Mouse (Mus musculus): ENCODE measurements at regions not wholly inside any gene's neighbourhood (a gene's known extent, or its start where the extent isn't known, plus 50 kb on each side); places are given as distances from the start of the nearest gene placed in this dataset.

- in situ Hi-C loops (cut with MboI; ENCODE audit: low sequenced_read_pairs), result no loop called here
These were observed 334.5 kb upstream of the Trib2 start for GRCm38 (mm10) chr12:16151170-16151702.

DNA sequence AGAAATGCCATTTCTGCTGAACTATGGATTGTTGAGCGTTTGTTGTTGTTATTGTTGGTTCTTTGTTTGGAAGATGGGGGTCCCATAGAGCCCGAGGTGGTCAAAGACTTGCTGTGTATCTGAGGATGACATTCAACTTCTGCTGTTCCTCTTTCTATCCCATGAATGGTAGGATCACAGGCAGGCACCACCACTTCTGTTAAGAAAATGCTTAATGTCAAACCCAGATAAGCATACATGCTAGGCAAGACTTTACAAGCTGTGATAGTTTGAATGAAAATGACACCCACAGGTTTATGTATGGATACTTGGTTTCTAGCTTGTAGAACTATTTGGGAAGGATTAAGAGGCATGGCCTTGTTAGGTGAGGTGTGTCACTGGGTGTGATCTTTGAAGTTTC is 330.2 kb upstream of the Trib2 start:
- in situ Hi-C loops (cut with MboI; ENCODE audit: low sequenced_read_pairs), result no loop called here

GRCm38 (mm10) chr12:16145621-16146020 is 328.9 kb upstream of the Trib2 start:
- in situ Hi-C loops (cut with MboI; ENCODE audit: low sequenced_read_pairs), result no loop called here

DNA sequence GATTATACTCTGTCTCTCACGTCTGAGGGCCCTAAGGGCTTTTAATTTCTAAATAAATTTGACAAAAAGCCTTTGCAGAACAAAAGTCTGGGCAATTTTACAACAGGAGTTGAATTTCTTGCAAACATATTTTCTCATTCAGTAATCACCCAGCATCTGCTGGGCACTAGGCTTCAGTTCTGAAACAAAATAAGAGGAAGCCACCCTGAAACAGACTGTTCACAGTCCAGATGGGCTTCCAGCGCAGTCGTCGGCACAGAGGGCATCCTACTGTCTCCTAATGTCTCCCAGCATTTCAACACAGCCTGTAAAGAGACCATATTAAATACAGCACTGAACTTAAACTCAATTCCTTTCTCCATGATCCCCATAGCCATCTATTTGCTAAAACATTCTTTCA is 324.5 kb upstream of the Trib2 start:
- in situ Hi-C loops (cut with MboI; ENCODE audit: low sequenced_read_pairs), result no loop called here

DNA sequence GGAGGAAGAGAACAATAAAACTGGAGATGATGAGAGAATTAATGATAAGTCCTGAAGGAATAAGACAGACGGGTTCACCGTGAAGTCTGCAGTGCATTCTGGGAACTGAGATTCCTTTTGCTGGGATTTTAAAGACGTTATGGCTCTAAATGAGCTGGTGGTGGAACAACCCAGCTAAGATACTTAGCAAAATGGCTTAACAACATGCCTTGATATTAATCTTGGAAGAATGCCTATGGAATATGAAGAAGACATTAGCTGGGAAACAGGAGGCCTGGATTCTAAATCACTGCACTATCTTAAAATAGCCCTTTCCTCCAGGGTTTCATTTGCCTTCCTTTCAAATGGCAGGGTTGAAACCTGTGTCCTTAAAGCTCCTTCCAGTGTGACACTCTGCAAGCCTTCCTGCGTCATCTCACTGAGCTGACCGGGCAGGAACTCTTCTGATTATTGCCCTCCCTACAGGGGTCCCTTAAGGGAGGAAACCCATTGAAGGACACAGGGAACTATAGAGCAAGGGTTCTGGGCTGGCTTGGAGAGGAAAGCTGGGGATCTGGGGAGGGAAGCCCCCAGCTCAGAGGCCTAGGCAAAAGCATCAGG is 323.9 kb upstream of the Trib2 start:
- in situ Hi-C loops (cut with MboI; ENCODE audit: low sequenced_read_pairs), result no loop called here

GRCm38 (mm10) chr12:16139152-16139551 is 322.4 kb upstream of the Trib2 start:
- in situ Hi-C loops (cut with MboI; ENCODE audit: low sequenced_read_pairs), result no loop called here

GRCm38 (mm10) chr12:16137801-16138200 is 321.1 kb upstream of the Trib2 start:
- in situ Hi-C loops (cut with MboI; ENCODE audit: low sequenced_read_pairs), result no loop called here

DNA sequence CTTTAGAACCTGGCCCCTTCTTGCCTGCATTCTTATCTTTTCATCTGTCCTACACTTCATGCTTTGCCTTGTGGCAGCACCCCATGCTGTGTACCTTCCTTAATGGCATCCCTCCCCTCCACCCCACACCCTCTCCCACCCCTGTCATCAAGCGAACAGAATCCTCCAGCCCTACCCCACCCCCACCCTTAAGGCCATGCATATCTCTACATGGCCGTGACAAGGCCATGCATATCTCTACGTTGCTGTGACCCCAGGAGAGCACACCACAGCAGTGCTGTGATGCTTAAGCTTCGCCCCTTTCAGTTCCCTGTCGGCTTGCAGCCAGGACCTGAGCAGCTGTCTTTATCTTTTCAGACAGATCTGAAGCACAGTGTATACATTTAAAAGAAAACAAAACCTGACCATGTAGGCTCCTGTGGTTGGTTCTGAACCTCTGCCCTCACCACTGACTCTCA is 319.5 kb upstream of the Trib2 start:
- in situ Hi-C loops (cut with MboI; ENCODE audit: low sequenced_read_pairs), result no loop called here

- in situ Hi-C loops (cut with MboI; ENCODE audit: low sequenced_read_pairs), result no loop called here
These were observed 319.0 kb upstream of the Trib2 start for GRCm38 (mm10) chr12:16135602-16136213.

DNA sequence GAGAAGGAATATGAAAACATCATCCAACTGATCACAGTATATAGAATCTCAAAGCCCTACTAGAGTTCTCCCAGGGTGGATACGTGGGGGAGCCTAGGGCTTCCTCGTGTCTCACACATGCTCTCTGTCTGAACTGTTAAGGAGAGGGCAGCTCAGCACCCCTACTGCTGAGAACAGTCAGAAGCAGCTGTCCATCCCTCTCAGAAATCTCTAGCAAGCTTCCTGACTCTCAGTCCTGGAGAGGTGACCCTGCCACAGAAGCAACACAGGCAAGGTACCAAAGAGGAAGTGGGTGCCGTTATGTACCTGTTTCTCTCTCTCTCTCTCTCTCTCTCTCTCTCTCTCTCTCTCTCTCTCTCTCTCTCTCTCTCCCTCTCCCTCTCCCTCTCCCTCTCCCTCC is 317.7 kb upstream of the Trib2 start:
- in situ Hi-C loops (cut with MboI; ENCODE audit: low sequenced_read_pairs), result no loop called here

- in situ Hi-C loops (cut with MboI; ENCODE audit: low sequenced_read_pairs), result no loop called here
These were observed 316.5 kb upstream of the Trib2 start for GRCm38 (mm10) chr12:16133253-16133652.

DNA sequence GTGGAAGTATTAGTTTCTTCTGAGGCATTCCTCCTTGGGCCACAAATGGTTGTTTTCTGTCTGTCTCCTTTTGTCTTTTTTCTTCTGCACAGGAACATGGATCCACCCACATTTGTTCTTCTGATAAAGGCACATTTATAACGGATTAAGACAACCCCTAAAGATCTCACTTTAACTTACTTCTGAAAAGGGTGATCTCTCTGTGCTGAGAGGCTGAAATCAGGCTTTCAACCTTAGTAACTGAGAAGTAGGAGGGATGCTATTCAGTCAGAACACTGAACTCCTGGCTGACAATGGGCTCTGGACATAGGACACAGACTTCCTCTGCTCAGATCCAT is 315.0 kb upstream of the Trib2 start:
- in situ Hi-C loops (cut with MboI; ENCODE audit: low sequenced_read_pairs), result no loop called here

- in situ Hi-C loops (cut with MboI; ENCODE audit: low sequenced_read_pairs), result no loop called here
These were observed 314.5 kb upstream of the Trib2 start for GRCm38 (mm10) chr12:16131028-16131739.

- in situ Hi-C loops (cut with MboI; ENCODE audit: low sequenced_read_pairs), result no loop called here
These were observed 313.9 kb upstream of the Trib2 start for GRCm38 (mm10) chr12:16130605-16131004.

DNA sequence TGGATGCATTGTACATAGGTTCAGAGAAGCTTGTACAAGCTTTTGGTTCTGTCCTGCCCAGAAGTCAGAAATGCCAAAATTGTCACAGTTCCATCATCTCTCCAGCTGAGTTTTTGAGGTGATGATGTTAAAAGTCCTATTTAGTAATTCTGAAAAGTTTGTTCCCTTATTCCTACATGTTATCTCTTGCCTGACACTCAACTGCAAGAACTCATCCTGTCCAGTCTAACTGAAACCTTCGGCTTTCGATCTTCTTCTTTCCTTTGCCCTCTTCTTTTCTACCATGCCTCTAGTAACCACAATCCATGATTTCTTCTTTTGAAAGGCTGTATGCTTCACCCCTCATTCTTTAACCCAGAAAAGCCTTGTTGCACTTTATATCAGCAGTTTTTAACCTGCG is 313.2 kb upstream of the Trib2 start:
- in situ Hi-C loops (cut with MboI; ENCODE audit: low sequenced_read_pairs), result no loop called here

DNA sequence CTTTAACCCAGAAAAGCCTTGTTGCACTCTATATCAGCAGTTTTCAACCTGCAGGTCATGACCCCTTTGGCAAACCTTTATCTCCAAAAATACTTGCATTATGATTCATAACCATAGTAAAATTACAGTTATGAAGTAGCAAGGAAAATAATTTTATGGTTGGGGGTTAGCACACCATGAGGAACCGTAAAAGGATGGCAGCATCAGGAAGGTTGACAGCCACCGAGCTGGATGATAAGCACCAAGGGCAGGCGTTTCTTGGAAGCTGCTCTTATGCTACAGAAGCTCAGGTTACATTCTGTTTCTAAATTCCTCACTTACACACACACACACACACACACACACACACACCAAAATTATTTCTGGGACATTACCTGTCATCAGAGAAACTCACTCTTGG is 312.5 kb upstream of the Trib2 start:
- in situ Hi-C loops (cut with MboI; ENCODE audit: low sequenced_read_pairs), result no loop called here

DNA sequence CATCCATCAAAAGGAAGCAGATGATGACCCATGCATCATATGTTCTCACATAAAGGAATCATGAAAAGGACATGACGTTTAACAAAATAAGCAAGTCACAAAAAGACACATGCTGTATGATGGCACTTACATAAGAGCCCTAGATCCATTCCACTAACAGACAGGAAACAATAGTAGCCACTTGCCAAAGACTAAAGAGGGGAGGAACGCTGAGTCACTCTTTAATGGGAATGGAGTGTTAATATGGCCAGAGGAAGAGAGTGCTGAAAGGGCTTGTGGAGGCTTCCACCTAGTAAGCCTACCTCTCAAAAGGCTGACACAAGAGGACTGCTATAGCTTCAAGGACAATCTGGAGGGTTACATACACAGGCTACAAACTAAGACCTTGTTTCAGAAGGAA is 308.2 kb upstream of the Trib2 start:
- in situ Hi-C loops (cut with MboI; ENCODE audit: low sequenced_read_pairs), result no loop called here

GRCm38 (mm10) chr12:16122353-16123127 is 305.8 kb upstream of the Trib2 start:
- in situ Hi-C loops (cut with MboI; ENCODE audit: low sequenced_read_pairs), result no loop called here

DNA sequence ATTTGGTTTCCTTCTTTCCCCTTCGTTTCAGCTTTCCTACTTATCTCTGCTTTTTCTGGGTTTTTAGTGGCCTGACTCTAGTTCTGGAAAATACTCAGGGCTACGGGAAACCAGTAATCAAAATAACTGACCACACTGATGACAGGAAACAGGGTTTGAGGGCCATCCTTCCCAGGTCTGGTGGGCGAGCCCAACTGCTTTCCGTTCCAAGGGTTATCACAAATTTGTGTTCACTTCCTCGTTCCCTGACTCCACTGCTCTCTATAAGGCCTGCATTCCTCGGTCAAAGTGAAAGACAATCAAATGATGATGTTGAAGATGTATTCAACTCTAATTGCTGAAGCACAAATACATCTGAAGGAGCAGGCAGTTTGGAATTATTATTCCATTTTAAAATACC is 305.1 kb upstream of the Trib2 start:
- in situ Hi-C loops (cut with MboI; ENCODE audit: low sequenced_read_pairs), result no loop called here

DNA sequence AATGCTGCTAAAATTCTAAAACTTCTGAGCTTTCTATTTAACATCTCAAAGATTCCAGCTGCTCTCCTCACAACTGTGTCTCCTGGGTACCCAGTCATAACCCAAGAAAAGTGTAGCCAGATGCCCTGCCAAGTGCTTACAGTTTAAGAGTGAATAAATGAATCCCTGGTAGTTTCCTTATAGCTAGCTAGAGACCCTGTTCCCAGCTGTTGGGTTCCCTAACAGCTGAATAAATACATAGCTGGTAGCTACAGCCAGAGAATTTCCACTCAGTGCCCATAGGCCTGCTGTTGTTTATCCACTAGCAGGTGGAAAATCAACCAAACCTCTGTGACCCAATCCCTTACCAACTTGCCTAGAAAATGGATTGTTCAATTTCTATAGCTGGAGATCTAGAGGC is 302.0 kb upstream of the Trib2 start:
- in situ Hi-C loops (cut with MboI; ENCODE audit: low sequenced_read_pairs), result no loop called here

- in situ Hi-C loops (cut with MboI; ENCODE audit: low sequenced_read_pairs), result no loop called here
These were observed 290.2 kb upstream of the Trib2 start for GRCm38 (mm10) chr12:16106946-16107345.

All from CH12F3 (cell line).